Mouse (Mus musculus) urinary bladder, postnatal 10 days (tissue): ENCODE measurements around the gene Rpl15.
A peak's percentile ranks its signal among the peaks of the same experiment; 100 is the strongest.
"Not testable (repeated sequence)": the region's sequence is repeated elsewhere in the genome, so short reads cannot be mapped to it uniquely, and the experiment has no call there.

Experiments used
- DNase-seq: peaks from one replicate; pipeline ENCODE4 v3.0.0; 2022; ENCODE audit warnings: low spot score

Rpl15 gene

GRCm38 (mm10) chr14:18241786-18242185 lies 29.4 kb downstream of the Rpl15 start:
- no peak for DNase-seq

- no peak for DNase-seq
Measured at GRCm38 (mm10) chr14:18240132-18240531, 31.1 kb downstream of the Rpl15 start.

GRCm38 (mm10) chr14:18238750-18239731 lies 32.1 kb downstream of the Rpl15 start, which contains the start of gene Nr1d2:
Nr1d2 (minus strand) TSS chr14:18239127.
- peak; percentile 98 for DNase-seq

- DNase-seq, result peak; percentile 90
Measured at GRCm38 (mm10) chr14:18238131-18238749, 33.0 kb downstream of the Rpl15 start.

- no peak for DNase-seq
Measured at GRCm38 (mm10) chr14:18237381-18237780, 33.8 kb downstream of the Rpl15 start.

GRCm38 (mm10) chr14:18236496-18237235 lies 34.5 kb downstream of the Rpl15 start:
- not testable (repeated sequence) for DNase-seq

GRCm38 (mm10) chr14:18233981-18234960 lies 36.9 kb downstream of the Rpl15 start:
- no peak for DNase-seq

GRCm38 (mm10) chr14:18233076-18233475 lies 38.1 kb downstream of the Rpl15 start:
- no peak for DNase-seq

GRCm38 (mm10) chr14:18231866-18232265 lies 39.3 kb downstream of the Rpl15 start:
- DNase-seq, result not testable (repeated sequence)

- not testable (repeated sequence) for DNase-seq
Measured at GRCm38 (mm10) chr14:18229751-18230150, 41.4 kb downstream of the Rpl15 start.

- not testable (repeated sequence) for DNase-seq
Measured at GRCm38 (mm10) chr14:18226181-18226580, 45.0 kb downstream of the Rpl15 start.

- not testable (repeated sequence) for DNase-seq
Measured at GRCm38 (mm10) chr14:18225431-18225830, 45.8 kb downstream of the Rpl15 start.

GRCm38 (mm10) chr14:18221977-18222376 lies 49.2 kb downstream of the Rpl15 start:
- DNase-seq, result no peak
